Mouse (Mus musculus): ENCODE results near the gene Kntc1.

DNA sequence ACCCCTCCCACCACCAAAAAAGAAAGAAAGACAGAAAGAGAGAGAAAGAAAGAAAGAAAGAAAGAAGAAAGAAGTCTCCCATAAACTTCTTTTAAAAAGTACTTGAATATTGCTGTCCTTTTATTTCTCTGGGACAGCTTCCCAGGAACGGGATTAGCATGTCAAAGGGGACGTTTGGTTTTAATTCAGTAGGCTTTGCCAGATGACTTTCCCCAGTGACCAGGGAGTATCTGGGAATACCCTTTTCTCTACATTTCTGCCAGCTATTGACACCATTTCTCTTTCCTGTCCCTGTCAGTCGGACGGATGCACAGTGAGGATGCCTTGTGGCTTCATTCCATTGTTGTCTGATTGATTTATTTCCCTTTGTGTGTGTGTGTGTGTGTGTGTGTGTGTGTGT lies 94.3 kb downstream of the Kntc1 start:
- TF ChIP-seq CTCF (IDR thresholded peaks at IDR 0.05; ENCODE audit: low read depth) (no peak), EP300 (optimal IDR thresholded peaks at IDR 0.05) (no peak)

Data from stomach, postnatal 0 days (tissue).